Mouse (Mus musculus) CH12.LX (cell line): ENCODE measurements around the gene Frmd8.

Experiments used
- BHLHE40 ChIP-seq: IDR thresholded peaks from 2 replicates; pipeline ENCODE4 v1.6.1; 2011; ENCODE audit warnings: mild to moderate bottlenecking, low read depth, low read length, improper control_type of control experiment
- CTCF ChIP-seq, 2 experiments: IDR thresholded peaks in 1 of 2; conservative IDR thresholded peaks in 1 of 2; 2 replicates each; pipeline ENCODE4 v1.5.1; 2011 to 2012; ENCODE audit warnings: low read depth in 2 of 2, low read length in 2 of 2, improper control_type of control experiment in 1 of 2, inconsistent platforms in 1 of 2, mild to moderate bottlenecking in 1 of 2, moderate library complexity in 1 of 2
- E2F4 ChIP-seq: IDR thresholded peaks from 2 replicates; pipeline ENCODE4 v1.6.1; 2011; ENCODE audit warnings: low read depth, low read length, improper control_type of control experiment; ENCODE audit not compliant: insufficient replicate concordance
- EP300 ChIP-seq: IDR thresholded peaks from 2 replicates; pipeline ENCODE4 v1.6.1; 2011; ENCODE audit warnings: low read length, improper control_type of control experiment
- ETS1 ChIP-seq: conservative IDR thresholded peaks from 2 replicates; pipeline ENCODE4 v1.6.1; 2012; ENCODE audit warnings: low read depth, mild to moderate bottlenecking, inconsistent platforms, low read length, improper control_type of control experiment, moderate library complexity
- GABPA ChIP-seq: IDR thresholded peaks from 2 replicates; pipeline ENCODE4 v1.6.1; 2012; ENCODE audit warnings: low read depth, low read length, improper control_type of control experiment, inconsistent platforms; ENCODE audit not compliant: insufficient replicate concordance
- MEF2A ChIP-seq: IDR thresholded peaks from 2 replicates; pipeline ENCODE4 v1.6.1; 2014; ENCODE audit warnings: low read depth, mild to moderate bottlenecking, inconsistent platforms, low read length, improper control_type of control experiment, borderline replicate concordance
- PAX5 ChIP-seq: IDR thresholded peaks from 2 replicates; pipeline ENCODE4 v1.6.1; 2012; ENCODE audit warnings: low read length, inconsistent platforms, mixed read lengths
- POLR2A ChIP-seq: IDR thresholded peaks from 2 replicates; pipeline ENCODE4 v1.6.1; 2011; ENCODE audit warnings: low read depth, mild to moderate bottlenecking, improper control_type of control experiment, low read length
- TBP ChIP-seq: conservative IDR thresholded peaks from 2 replicates; pipeline ENCODE4 v1.6.1; 2011; ENCODE audit warnings: low read depth, low read length, improper control_type of control experiment
- TCF12 ChIP-seq: IDR thresholded peaks from 2 replicates; pipeline ENCODE4 v1.6.1; 2014; ENCODE audit warnings: low read depth, mild to moderate bottlenecking, inconsistent platforms, low read length, improper control_type of control experiment
- ZMIZ1 ChIP-seq: IDR thresholded peaks from 2 replicates; pipeline ENCODE4 v1.6.1; 2012; ENCODE audit warnings: low read depth, mild to moderate bottlenecking, inconsistent platforms, low read length, improper control_type of control experiment
- ZNF384 ChIP-seq: IDR thresholded peaks from 2 replicates; pipeline ENCODE4 v1.6.1; 2012; ENCODE audit warnings: low read depth, low read length, improper control_type of control experiment, inconsistent platforms

GRCm38 (mm10) chr19:5831958-5832320, 43.1 kb downstream of the Frmd8 start:
- TF ChIP-seq E2F4 (no peak), PAX5 (no peak), EP300 (no peak), POLR2A (no peak), TBP (no peak), CTCF (conservative IDR thresholded peaks at IDR 0.05 in 1 of 2, IDR thresholded peaks at IDR 0.05 in 1 of 2; ENCODE audit: low read depth in 2 of 2, low read length in 2 of 2) (no peak), GABPA (no peak), TCF12 (no peak), BHLHE40 (no peak), ETS1 (no peak), MEF2A (no peak), ZNF384 (no peak), ZMIZ1 (no peak)
